Mouse (Mus musculus) heart, adult 9 months (tissue): ENCODE results near the gene Tlr3.

Experiments used
- DNase-seq, 2 experiments: peaks; one replicate each; pipeline ENCODE4 v3.0.0; 2022; ENCODE audit warnings: low spot score in 2 of 2

The Tlr3 gene

GRCm38 (mm10) chr8:45410882-45411281, at the start of gene Tlr3:
TSS of gene Tlr3 (minus strand) at chr8:45411080.
- no peak for DNase-seq

GRCm38 (mm10) chr8:45457874-45458273, 47.0 kb upstream of the Tlr3 start:
- no peak for DNase-seq

- DNase-seq = peak; percentile 32 to 65
These were observed 43.5 kb upstream of the Tlr3 start for GRCm38 (mm10) chr8:45454426-45454825.

GRCm38 (mm10) chr8:45452115-45452514, 41.2 kb upstream of the Tlr3 start:
- DNase-seq = peak; percentile 55 to 66

- peak; percentile 11 to 52 for DNase-seq
These were observed 38.0 kb upstream of the Tlr3 start for GRCm38 (mm10) chr8:45448842-45449241.

- DNase-seq = no peak
These were observed 37.4 kb upstream of the Tlr3 start for GRCm38 (mm10) chr8:45448257-45448656.

- DNase-seq = peak in 1 of 2 experiments; percentile 30
These were observed 28.1 kb upstream of the Tlr3 start for GRCm38 (mm10) chr8:45438899-45439535.

GRCm38 (mm10) chr8:45420151-45420550, 9.3 kb upstream of the Tlr3 start:
- no peak for DNase-seq

- no peak for DNase-seq
These were observed 4.1 kb upstream of the Tlr3 start for GRCm38 (mm10) chr8:45414965-45415364.

- DNase-seq = peak; percentile 80 to 82
These were observed 567 bp downstream of the Tlr3 start for GRCm38 (mm10) chr8:45410146-45410880.

GRCm38 (mm10) chr8:45409702-45410101, 1.2 kb downstream of the Tlr3 start:
- no peak for DNase-seq

GRCm38 (mm10) chr8:45383250-45383649, 27.6 kb downstream of the Tlr3 start:
- DNase-seq = no peak

GRCm38 (mm10) chr8:45381963-45382347, 28.9 kb downstream of the Tlr3 start, which contains the start of gene Fam149a:
TSS of gene Fam149a (minus strand) at chr8:45382291.
- no peak for DNase-seq

GRCm38 (mm10) chr8:45381075-45381962, 29.6 kb downstream of the Tlr3 start:
- no peak for DNase-seq

GRCm38 (mm10) chr8:45380598-45380997, 30.3 kb downstream of the Tlr3 start:
- no peak for DNase-seq

GRCm38 (mm10) chr8:45374071-45374470, 36.8 kb downstream of the Tlr3 start:
- DNase-seq = no peak

GRCm38 (mm10) chr8:45367154-45367553, 43.7 kb downstream of the Tlr3 start:
- DNase-seq = no peak

GRCm38 (mm10) chr8:45363220-45363619, 47.7 kb downstream of the Tlr3 start:
- DNase-seq = no peak

GRCm38 (mm10) chr8:45362323-45362722, 48.6 kb downstream of the Tlr3 start:
- no peak for DNase-seq

GRCm38 (mm10) chr8:45359091-45359605, 51.7 kb downstream of the Tlr3 start:
- no peak for DNase-seq

GRCm38 (mm10) chr8:45358132-45358918, 52.6 kb downstream of the Tlr3 start:
- peak; percentile 16 to 17 for DNase-seq
